Mouse (Mus musculus) G1E-ER4 (cell line): ENCODE data around the gene Ldb1. TPM values are rescaled to one million over a fixed set of nuclear protein-coding genes. Genes with fewer than 3 reads are reported as not detected.

ENCODE experiments used
- GATA1 ChIP-seq: IDR thresholded peaks from one replicate; pipeline ENCODE4 v1.8.0; 2012; ENCODE audit warnings: low read length, inconsistent platforms
- polyA plus RNA-seq: library from polyadenylated mRNA; stranded (reverse); fragments of >175 nt; gene quantifications from 2 replicates; pipeline ENCODE4 v1.2.3, GENCODE M21; 2012

Gene Ldb1
- polyA plus RNA-seq, result 639 and 788 TPM in 2 replicates

DNA sequence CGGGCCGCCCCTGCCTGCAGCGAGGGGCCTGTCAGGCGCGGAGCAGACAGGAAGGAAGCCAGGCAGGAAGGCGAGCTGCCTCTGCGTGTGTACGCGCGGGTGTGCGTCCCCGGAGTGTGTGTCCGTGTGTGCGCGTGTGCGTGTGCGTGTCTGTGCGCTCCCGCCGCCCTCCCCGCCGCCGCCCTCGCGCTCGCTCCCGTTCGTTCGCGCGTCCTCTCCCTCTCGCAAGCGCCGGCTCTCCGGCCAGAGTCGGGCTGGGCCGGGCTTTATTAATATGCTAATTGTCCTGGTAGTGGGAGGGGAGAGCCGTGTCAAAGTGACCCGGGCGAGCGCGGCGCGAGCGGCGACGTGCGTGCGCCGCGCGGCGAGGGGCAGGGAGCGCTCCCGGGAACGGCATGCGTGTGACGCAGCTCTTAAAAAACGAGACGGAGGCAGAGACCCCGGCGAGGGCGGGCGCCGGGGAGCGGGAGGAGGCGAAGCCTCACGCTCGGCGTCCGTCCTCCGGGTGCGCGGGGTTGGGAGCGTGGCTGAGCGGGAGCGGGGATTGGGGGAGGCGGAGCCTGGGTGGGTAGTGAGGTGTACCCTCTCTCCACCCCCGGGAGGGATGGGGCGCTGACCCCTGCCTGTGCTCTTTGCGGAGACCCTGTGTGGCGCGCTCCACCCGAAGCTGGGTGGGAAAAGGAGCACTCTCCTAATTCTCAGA is at the start of gene Ldb1:
TSS of gene Ldb1 (minus strand) at position 222 of the 703 bp plus-strand sequence.
- TF ChIP-seq GATA1, result no peak

DNA sequence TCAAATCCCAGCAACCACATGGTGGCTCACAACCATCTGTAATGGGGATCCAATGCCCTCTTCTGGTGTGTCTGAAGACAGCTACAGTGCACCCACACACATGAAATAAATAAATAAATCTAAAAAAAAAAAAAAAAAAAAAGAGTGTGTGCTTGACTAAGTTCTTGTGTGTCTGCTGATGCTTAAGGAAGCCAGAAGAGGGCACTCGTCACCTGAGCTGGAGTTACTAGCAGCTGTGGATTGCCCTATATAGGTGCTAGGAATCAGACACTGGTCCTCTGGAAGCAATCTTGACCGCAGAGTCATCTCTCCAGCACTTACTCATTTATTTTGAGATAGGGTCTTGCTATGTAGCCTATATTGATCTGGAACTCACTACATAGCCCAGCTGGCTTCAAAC is 49.1 kb upstream of the Ldb1 start:
- TF ChIP-seq GATA1, result no peak

DNA sequence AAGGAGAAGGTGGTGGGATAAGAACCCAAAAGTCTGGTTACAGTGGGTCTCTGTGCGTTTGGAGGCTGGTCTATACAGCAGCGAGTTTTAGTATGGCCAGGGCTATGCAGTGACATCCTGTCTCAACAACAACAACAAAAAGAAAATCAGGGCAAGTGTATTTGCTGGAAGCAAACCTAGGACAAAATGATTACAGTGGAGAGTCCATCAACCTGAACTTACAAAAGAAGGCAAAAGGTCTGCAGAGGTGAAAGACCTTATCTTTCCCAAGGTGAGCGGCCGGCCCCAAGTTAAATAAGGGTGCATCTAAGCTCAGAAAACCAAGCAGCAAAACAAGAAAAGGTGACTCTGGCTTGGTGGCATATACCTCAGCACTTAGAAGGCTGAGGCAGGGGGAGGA is 46.6 kb upstream of the Ldb1 start:
- no peak for TF ChIP-seq GATA1

DNA sequence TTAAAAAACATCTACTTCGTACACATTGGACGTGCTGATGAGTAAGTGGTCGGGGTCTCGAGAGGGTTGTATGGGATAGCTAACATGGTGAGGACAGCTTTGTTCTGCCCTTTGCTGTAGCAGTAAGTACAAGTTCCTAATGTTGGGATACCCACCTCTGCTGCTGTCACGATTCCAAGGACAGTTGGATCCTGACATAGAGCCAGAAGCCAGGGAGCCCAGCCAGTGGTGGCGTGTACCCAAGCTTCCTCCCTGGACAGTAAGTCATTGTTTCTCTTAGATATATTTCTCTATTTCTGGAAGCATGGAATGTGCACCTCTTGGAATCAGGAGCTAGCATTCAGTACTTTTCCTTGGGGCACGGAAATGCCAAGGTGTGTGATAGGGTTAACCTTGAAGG is 42.9 kb upstream of the Ldb1 start:
- no peak for TF ChIP-seq GATA1

DNA sequence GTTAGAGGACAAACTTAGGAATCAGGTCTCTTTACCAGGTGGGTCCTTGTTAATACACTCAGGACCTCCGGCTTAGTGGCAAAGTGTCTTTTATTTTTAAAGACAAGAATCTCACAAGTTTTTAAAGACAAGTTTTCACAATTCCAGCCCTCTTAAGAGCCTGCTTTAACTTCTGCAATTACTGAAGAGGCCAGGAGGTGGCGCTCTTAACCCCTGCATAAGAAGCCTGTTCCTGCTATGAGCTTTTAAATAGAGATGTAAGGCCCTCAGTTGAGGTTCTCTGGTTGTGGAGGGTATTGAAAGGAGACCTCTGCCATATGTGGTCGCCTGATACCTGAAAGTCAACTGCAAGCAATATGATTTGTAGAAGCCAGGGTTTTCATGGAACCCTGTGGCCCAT is 41.3 kb upstream of the Ldb1 start:
- no peak for TF ChIP-seq GATA1

DNA sequence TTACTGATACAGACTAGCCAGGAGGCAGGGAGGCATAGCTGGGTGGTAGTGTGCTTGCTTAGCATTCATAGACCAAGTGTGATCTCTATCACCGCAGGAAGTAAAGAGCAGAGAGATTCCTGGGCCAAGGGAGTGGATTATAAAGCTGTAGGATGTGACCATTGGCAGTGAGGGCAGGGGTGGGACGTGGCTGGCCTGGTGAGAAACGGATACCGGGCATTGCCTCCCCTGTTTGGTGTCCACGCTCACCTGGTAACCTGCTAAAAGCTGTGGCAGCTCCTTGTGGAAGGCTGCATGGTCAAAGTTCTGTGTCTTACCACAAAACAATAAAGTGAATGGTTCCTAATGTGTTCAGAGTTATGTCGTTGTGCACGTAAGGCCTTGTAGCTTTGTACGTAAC is 40.2 kb upstream of the Ldb1 start:
- no peak for TF ChIP-seq GATA1

DNA sequence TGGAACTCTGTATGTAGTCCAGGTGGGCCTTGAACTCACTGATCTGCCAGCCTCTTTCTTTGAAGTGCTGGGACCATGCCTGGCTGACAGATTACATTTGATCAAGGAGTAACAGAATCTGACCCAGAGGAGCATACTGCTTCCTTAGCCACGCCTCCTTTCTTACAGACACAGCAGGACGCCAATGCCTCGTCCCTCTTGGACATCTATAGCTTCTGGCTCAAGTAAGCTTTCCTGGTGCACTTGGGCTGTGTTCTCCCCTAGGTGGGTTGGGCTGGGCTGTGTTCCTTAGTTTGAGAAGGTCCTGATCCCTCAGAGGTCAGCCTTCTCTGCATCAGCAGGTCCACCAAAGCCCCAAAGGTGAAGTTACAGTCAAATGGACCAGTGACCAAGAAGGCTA is 33.5 kb upstream of the Ldb1 start:
- TF ChIP-seq GATA1, result no peak

DNA sequence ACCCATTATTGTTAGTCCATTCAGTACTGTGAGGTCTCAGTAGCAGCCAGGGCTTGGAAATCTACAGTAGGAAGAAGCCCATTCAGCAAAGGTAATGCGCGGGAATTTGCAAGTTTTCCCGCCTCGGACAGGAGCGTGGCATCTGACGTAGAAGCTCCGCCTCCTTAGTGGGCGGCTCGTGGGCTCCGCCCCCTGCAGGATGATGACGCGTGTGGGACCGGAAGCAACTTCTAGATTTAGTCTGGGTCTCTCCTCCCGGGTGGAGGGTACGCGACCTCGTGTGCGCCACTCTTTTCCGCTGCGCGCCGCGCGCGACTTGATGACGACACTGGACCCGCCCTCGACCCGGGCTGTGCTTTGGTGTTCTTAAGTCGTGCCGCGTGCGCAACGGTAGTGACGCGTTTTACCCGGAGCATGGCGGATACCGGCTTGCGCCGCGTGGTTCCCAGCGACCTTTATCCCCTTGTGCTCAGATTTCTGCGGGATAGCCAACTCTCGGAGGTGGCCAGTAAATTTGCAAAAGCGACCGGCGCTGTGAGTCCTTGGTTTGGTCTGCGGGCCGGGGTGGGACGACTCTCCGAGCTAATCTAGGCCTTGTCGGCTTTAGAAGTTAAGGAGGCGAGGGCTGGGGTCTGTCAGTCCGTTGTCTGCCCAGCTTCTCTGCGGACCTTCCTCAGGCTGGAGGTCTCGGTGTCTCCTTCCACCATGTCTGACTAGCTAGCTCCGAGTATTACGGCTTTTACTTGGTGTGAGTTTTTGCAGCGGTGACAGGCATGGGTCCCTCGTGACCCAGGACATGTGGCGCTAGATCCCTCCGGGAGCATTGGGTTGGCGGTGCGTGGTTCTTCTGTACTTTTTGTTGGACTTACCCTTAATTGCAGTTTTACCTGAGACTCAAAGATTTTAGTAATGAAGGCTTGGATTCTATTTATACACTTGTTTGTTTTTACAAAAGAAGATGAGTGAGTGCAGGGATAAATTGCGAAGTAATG is 30.9 kb upstream of the Ldb1 start, which contains the start of gene Nolc1:
TSS of gene Nolc1 (plus strand) at position 248 of the 992 bp plus-strand sequence.
- TF ChIP-seq GATA1, result no peak

DNA sequence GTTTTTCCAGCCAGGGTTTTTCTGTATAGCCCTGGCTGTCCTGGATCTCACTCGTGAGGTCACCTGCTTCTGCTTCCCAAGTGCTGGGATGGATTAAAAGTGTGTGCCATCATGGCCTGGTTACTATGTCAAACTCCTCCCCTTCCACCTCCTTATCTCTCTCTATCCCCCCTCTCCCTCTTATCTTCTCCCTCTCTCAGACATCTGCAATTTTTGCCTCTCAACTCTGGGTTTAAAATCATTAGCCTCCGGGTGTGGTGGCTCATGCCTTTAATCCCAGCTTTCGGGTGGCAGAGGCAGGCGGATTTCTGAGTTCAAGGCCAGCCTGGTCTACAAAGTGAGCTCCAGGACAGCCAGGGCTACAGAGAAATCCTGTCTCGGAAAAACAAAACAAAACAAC is 29.3 kb upstream of the Ldb1 start:
- no peak for TF ChIP-seq GATA1

DNA sequence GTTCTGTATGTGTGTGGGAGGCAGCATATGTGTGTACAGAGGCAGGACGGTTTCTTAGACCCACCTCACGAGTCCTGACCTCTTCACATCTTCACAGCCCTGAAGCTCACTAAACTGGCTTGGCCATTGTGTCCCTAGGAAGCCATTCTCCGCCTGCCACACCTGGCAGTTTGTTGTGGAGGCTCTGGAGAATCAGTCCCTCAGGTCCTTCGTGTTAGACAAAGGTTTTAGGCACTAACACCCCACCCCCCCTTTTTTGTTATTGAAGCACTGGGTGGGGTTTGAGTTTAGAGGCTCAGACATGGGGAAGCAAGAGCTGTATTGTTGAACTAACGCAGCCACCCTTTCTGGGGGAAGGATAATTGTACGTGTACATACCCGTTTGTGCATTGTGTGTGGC is 28.3 kb upstream of the Ldb1 start:
- no peak for TF ChIP-seq GATA1

DNA sequence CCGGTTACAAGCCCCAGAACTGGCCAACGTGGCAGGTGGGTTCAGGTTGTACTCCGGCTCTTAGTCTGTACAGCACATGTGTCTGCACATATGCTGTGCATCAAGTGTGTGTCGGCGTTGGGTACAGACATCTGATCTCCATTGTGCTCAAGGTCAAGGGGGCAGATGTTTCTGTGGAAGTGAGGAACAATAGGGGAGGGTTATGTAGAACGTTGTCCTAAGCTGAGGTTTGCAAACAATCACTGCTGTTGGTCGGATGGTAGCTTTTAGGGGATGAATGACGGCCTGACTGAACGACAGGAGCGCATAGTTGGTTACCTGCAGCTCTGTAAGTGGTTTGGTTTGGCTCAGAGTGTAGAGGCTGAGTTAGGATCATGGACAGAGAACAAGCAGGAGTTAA is 23.0 kb upstream of the Ldb1 start:
- TF ChIP-seq GATA1, result no peak

DNA sequence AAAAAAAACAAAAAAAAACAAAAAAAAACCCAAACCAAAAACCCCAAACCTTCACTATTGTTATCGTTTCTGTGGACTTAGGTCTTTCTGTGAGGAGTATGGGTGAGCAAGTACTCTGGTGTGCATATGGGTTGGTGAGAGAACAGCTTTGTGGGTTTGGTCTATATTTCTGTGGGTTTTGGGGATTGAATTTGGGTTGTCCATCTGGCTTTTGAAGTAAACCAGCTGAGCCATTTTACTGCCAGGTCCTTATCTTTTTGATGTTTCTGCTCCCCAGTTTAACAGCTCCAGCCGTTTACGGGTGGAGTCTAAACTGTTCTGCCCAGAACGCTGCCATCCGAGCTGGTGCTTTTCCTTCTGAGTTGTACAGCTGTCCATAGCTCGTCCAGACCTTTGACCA is 15.8 kb upstream of the Ldb1 start:
- TF ChIP-seq GATA1, result no peak

DNA sequence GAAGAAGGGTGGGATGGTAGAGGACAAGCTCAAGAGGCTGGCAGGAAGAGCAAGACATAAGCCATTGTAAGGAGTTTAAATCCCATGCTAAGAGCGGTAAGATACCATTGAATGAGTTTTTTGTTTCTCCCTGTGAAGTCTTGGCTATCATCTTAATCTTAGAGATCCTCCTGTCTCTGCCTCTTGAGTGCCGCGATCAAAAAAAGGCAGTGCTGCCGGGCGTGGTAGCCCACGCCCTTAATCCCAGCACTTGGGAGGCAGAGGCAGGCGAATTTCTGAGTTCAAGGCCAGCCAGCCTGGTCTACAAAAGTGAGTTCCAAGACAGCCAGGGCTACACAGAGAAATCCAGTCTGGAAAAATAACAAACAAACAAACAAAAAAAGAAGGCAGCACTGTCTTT is 13.5 kb upstream of the Ldb1 start:
- TF ChIP-seq GATA1, result no peak

DNA sequence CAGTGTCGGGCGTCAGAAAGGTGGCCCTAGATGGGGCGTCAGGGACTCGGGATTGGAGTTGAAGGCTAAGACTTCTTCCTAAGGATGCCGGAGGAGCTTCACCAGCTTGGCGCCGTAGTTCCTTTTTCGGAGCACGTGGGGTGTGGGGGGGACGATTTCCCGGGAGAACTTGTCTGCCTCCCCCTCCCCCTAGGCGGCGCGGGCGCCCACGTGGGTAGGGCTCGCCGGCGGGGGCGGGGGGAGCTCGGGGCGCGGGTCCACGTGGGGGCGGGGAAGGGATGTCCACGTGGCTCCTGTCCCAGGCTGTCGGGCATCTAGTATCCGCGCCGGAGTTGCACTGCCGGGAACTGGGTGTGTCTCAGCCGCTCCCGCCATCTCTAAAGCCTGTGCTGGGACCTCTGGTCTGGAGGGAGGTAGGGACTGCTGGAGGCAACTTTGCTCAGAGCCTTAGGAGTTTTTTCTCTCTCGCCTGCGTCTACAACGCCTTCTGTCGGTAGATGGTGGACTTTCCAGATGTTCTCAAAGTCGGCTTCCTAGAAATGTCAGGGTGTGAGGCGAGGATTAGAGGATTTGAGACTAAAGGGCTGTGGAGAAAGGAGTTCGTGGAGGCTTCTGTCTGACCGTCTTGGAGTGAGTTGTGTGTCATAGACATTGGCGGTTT is 12.1 kb upstream of the Ldb1 start:
- no peak for TF ChIP-seq GATA1

DNA sequence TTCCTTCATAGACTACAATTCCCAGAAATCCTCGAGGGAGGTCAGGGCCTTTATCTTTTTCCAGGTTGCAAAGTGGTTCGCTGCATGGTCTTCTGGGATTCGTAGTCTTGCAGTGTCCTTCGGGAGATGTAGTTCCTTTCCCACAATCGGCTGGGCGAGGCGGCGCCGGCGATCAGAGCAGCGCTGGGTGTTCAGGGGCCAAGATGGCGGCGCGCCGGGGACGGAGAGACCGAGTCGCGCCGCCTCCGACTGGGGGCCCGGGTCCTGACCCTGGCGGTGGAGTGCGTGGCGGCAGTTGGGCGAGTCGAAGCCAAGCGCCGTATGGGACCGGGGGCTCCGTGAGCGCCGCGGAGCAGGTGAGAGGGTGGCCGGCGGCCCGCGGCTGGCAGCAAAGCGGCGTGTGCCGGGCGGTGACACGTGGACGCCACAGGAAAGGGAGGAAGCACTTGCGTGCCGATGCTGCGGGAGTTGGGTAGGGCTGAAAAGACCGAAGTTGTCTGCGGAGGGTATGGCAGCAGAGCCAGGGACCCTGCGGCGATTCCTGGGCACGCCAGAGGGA is 11.5 kb upstream of the Ldb1 start:
- TF ChIP-seq GATA1, result no peak
